Mouse (Mus musculus): ENCODE data around the gene Ovol3. TPM values are rescaled to one million over a fixed set of nuclear protein-coding genes. Genes with fewer than 3 reads are reported as not detected.
A peak's percentile ranks its signal among the peaks of the same experiment; 100 is the strongest.

The Ovol3 gene
- total RNA-seq, 2 experiments from 2014 or later: 0.77 TPM; not detected in 1

DNA sequence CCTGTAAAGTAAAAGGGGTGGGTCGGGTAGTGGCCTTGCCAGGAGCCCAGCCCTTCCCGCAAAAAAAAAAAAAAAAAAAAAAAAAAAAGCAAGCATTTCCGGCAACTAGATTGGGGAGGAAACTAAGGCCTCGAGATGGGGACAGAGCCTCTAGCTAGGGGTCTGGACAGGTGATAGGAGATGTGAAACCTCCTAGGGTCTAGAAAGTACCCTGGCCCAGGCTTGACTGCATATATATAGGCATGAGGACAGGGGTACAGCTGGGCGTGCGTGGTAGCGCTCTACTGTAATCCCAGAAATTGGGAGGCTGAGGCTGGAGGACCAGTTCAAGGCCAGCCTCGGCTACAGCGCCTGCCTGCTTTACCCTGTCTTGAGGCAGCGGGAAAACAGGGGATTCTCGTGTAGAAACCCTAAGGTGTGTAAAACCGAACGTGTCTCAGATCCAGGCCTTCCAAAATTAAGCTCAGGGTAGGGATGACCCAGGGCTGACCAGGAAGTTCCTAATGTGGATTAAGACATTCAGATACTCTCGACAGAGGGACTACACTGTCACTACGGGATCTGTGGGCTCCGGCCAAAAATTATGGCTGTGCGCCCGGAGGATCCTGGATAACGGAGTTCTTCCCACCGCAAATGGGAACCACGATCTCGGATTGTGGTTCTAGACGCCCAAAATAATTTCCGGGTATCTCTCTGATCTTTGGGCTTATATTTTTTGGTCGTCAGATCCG is 41.3 kb downstream of the Ovol3 start:
- peak; percentile 69 for DNase-seq

DNA sequence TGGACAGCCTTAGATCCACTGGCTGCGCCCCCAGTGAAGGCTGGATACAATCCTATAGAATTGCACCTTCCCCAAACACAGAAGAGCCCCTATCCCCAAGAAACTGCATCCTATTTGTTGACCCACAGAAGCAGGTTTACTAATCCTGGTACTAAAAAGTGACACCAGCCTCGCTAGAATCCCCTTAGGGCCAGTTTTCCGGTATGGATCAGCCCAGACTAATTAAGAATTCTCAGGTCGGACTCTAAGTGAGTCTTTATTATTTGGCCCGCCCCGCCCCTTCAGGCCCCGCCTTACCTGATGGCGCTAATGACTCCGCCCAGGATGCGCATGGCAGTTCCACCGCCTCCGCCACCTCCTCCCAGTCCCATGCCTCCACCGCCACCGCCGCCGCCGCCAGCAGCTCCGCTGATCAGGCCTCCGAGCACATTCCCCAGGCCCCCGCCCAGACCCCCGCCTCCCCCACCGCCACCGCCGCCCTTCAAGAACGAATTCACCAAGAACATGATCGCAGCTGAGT is 41.9 kb downstream of the Ovol3 start:
- peak; percentile 61 for DNase-seq

DNA sequence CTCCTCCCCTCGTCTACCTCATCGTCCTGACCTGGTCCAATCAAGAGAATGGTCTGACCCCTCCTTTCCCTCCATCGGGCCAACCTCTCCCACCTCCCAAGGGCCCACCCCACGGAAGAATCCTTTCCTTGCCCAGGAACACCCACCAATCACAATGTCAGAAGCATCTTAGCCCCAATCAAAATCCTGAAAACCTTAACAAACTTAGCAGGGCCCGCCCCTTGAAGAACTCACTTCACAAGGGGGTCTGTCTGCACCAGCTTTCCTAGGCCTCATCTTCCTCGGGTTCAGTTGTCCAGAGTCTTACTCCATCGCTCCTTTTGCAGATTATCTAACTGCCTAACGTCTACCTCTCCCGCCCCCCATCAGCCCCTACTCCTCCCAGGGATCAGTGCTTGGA is 42.5 kb downstream of the Ovol3 start:
- DNase-seq: no peak

DNA sequence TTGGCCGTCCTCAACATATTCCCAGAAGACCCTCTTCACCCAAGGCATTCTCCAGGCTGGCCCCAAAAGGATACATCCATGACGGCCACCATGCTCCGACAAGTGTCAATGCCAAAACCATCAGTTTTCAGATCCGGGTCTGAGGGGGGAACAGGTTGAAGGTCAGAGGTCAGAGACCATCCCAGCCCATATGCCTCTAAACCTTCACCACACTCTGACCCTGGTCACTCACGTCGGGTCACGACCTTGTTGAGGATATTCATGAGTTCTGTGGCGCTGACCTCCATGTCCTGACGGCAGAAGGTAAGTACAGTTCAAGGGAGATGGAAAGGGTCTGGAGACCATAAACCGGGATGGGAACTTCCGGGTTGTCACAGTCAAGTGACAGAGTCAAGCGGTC is 43.4 kb downstream of the Ovol3 start:
- DNase-seq: no peak

DNA sequence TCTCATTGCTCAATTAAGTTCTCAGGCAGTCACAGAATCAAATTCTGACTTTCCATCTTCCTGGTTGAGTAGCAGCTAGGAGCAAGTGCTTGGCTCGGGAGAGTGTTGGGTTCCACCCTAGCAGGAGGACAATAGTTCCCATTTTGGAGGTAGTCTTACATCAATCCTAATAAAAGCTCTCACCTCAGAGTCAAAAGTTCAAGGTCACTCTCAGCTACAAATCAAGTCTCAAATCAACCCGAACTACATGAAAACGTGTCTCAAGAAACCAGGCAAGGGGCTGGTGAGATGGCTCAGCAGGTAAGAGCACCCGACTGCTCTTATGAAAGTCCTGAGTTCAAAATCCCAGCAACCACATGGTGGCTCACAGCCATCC is 46.4 kb downstream of the Ovol3 start:
- no peak for DNase-seq

DNA sequence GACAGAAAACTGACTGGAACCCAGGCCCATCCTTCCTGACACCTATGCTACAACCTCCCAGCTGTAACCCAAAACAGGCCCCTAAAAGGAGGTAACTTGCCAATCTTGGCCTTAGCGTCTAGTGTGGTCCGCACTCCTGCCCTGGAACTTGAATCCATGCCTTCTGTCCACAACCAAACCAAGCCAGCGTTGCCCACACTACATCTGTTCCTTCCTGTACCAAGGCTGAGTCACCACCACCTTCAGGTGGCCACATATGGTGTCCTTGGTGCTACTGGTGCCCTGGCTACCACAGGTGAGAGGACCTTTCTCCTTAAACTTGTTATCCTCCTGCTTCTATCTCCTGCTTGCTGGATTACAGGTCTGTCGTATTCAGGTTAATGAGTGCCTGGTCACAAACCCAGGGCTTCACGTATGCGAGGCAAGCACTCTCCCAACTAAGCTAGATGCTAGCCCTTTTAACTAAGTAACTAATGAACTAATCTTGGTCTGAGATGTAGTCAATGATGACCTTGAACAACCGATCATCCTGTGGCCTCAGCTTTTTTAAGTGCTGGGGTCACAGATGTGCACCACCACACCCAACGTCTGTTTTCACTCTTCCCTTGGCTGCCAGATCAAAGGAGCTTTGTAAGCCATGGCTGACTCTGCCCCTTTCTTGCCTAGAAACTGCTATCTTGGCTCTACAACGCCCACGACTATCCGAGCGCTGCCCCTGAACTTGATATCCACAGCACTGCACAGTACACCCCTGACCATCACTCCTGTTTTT is 47.0 kb downstream of the Ovol3 start:
- DNase-seq: no peak

DNA sequence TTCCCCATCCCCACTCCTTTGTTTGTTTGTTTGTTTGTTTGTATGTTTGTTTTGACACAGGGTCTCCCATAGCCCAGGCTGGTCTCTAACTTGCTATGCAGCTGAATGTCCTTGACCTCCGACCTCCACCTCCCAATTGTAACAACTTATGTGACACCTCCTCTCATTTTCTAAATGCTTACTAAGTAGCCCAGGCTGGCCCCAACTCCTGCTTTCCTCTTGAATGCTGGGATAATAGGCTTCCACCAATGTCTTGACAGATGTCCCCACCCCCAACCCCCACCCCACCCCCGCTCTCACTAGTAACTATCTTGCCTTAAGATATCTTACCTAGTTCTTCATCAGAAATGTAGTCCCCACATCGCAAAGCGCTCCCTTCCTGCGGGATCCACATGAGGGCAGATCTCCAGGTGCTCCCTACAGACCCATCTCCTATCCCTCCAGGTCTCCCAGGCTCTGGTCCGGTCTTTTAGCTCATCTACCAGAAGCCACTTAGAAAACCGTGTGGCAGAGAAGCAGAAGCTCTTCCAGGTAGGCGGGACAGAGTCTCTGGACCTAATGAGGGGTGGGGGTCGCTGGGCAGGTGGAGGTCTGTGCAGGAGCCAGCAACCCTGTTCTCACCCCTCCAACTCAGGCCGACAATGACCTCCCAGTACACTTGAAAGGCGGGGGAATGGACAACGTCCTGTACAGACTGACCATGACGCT is 50.7 kb downstream of the Ovol3 start:
- DNase-seq: no peak

DNA sequence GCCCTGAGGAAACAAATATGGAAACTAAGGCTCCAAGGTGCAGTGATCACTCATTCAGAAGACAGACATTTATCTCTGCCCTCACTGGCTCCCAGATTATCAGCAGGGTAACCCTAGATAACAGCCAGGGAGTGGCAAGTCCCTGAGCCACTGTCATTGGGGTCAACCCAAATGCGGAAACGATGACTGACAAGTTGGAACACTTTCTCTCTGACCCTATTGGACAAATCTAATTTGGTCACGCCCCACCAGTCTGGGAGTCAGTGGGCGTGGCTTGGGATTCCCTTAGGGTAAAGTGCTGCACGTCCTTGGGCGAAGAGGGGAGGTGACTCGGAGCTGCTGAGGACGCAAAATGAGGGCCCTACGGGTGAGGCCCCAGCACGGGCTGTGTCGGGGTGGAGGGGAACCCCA is 51.6 kb downstream of the Ovol3 start, which contains the start of gene Cox7a1:
Gene Cox7a1, plus strand, starts transcription at position 266 of the 411 bp plus-strand sequence.
- DNase-seq: peak; percentile 83

Other genes starting within 250 kb of the Ovol3 start
- 1 to 10 TPM; 1.5 to 2.9 TPM for gene Zfp14, start 184.3 kb downstream of the Ovol3 start, total RNA-seq (2021)
- 1 to 10 TPM in 1 of 2 experiments, under 1 TPM in 1; 0.52 to 1.2 TPM for gene Zfp82, start 162.8 kb downstream of the Ovol3 start, total RNA-seq (2021)
- gene Gm26920, start 145.3 kb downstream of the Ovol3 start, total RNA-seq (2021): 1 to 10 TPM in 1 of 2 experiments, under 1 TPM in 1; 0.33 to 1.8 TPM
- 1 to 10 TPM; 2.0 to 3.2 TPM for gene Zfp566, start 145.2 kb downstream of the Ovol3 start, total RNA-seq (2021)
- gene Zfp260, start 140.9 kb downstream of the Ovol3 start, total RNA-seq (2021): 10 to 100 TPM; 35.2 to 46.9 TPM
- gene Zfp382, start 113.8 kb downstream of the Ovol3 start, total RNA-seq (2021): 1 to 10 TPM; 2.6 to 4.8 TPM
- 10 to 100 TPM; 34.6 to 40.3 TPM for gene Zfp146, start 66.0 kb downstream of the Ovol3 start, total RNA-seq (2021)
- 100 to 1,000 TPM; 630 to 723 TPM for gene Cox7a1, start 51.6 kb downstream of the Ovol3 start, total RNA-seq (2021)
- 100 to 1,000 TPM; 314 to 330 TPM for gene Capns1, start 36.9 kb downstream of the Ovol3 start, total RNA-seq (2021)
- gene Polr2i, start 3.8 kb downstream of the Ovol3 start, total RNA-seq (2021): 10 to 100 TPM; 71.9 to 80.7 TPM
- gene Tbcb, start 3.5 kb downstream of the Ovol3 start, total RNA-seq (2021): 10 to 100 TPM; 42.8 to 47.0 TPM
- under 1 TPM; 0.32 to 0.38 TPM for gene Thap8, start 44.4 kb upstream of the Ovol3 start, total RNA-seq (2021)
- gene Wdr62, start 44.7 kb upstream of the Ovol3 start, total RNA-seq (2021): 1 to 10 TPM; 4.9 to 5.9 TPM
- gene Clip3, start 56.0 kb upstream of the Ovol3 start, total RNA-seq (2021): 10 to 100 TPM; 22.2 to 26.5 TPM
- 10 to 100 TPM; 18.3 to 18.6 TPM for gene Alkbh6, start 73.0 kb upstream of the Ovol3 start, total RNA-seq (2021)
- 1 to 10 TPM; 1.8 TPM for gene Syne4, start 79.1 kb upstream of the Ovol3 start, total RNA-seq (2021)
- gene E130208F15Rik, start 86.0 kb upstream of the Ovol3 start, total RNA-seq (2021): 1 to 10 TPM; 1.0 to 1.2 TPM
- 10 to 100 TPM; 10.3 to 11.5 TPM for gene Sdhaf1, start 88.2 kb upstream of the Ovol3 start, total RNA-seq (2021)
- 1 to 10 TPM; 1.6 to 3.1 TPM for gene Lrfn3, start 127.0 kb upstream of the Ovol3 start, total RNA-seq (2021)
- 10 to 100 TPM; 11.9 to 22.2 TPM for gene Tyrobp, start 178.0 kb upstream of the Ovol3 start, total RNA-seq (2021)
- under 1 TPM; 0.66 to 0.72 TPM for gene Hcst, start 184.1 kb upstream of the Ovol3 start, total RNA-seq (2021)
- under 1 TPM; 0.14 to 0.45 TPM for gene Nfkbid, start 186.0 kb upstream of the Ovol3 start, total RNA-seq (2021)
- gene Aplp1, start 209.8 kb upstream of the Ovol3 start, total RNA-seq (2021): 1 to 10 TPM; 3.3 to 4.4 TPM
- gene Kirrel2, start 222.0 kb upstream of the Ovol3 start, total RNA-seq (2021): not detected
- not detected for gene Nphs1, start 222.6 kb upstream of the Ovol3 start, total RNA-seq (2021)

All from gastrocnemius, postnatal 10 days (tissue).